Mouse (Mus musculus) liver, embryonic 15.5 days (tissue): Measurements from ENCODE around the gene Zfp981. TPM values are rescaled to one million over a fixed set of nuclear protein-coding genes. Genes with fewer than 3 reads are reported as not detected.
"Not testable (repeated sequence)": the region's sequence is repeated elsewhere in the genome, so short reads cannot be mapped to it uniquely, and the experiment has no call there.

Experiments used
- ATAC-seq: fragments of 200-750 bp; cut with Nextera tagmentation; 2 replicates; pipeline ENCODE4 v1.8.0; 2017; ENCODE audit warnings: moderate number of reproducible peaks, mild to moderate bottlenecking, moderate library complexity; ENCODE audit not compliant: insufficient read depth
- H3K27ac ChIP-seq: fragments of 300-500 bp; sonication (generic); replicated peaks from 2 replicates; pipeline ENCODE4 v1.5.1; 2015; ENCODE audit warnings: mild to moderate bottlenecking, inconsistent platforms
- H3K27me3 ChIP-seq: fragments of 300-500 bp; sonication (generic); 2 replicates; pipeline ENCODE4 v1.6.1; 2015; ENCODE audit warnings: mild to moderate bottlenecking, inconsistent platforms
- H3K36me3 ChIP-seq: fragments of 300-500 bp; sonication (generic); replicated peaks from 2 replicates; pipeline ENCODE4 v1.6.1; 2015; ENCODE audit warnings: moderate library complexity, mild to moderate bottlenecking, inconsistent platforms
- H3K4me1 ChIP-seq: fragments of 300-500 bp; sonication (generic); replicated peaks from 2 replicates; pipeline ENCODE4 v1.6.1; 2015; ENCODE audit warnings: inconsistent platforms
- H3K4me2 ChIP-seq: fragments of 300-500 bp; sonication (generic); 2 replicates; pipeline ENCODE4 v1.6.1; 2015; ENCODE audit warnings: moderate library complexity, mild to moderate bottlenecking, inconsistent platforms
- H3K4me3 ChIP-seq: fragments of 300-500 bp; sonication (generic); replicated peaks from 2 replicates; pipeline ENCODE4 v1.5.1; 2015; ENCODE audit warnings: mild to moderate bottlenecking, inconsistent platforms
- H3K9ac ChIP-seq: fragments of 300-500 bp; sonication (generic); 2 replicates; pipeline ENCODE4 v1.6.1; 2015; ENCODE audit warnings: moderate library complexity, mild to moderate bottlenecking, inconsistent platforms
- H3K9me3 ChIP-seq: fragments of 300-500 bp; sonication (generic); replicated peaks from 2 replicates; pipeline ENCODE4 v1.6.1; 2016; ENCODE audit warnings: inconsistent platforms
- WGBS: fragments of 180-500 bp; shearing (Covaris S2); methylation state at CpG from one replicate; pipeline ENCODE4 v1.1.7; 2015; ENCODE audit warnings: mixed read lengths; ENCODE audit not compliant: insufficient replicate concordance; 5-methylcytosine and 5-hydroxymethylcytosine counted together
- polyA plus RNA-seq: library from polyadenylated mRNA; unstranded; fragments of >200 nt; fragmentation: Nextera tagmentation; extraction: Ambion mirVana; gene quantifications from 2 replicates; pipeline ENCODE4 v1.2.1, GENCODE M21; 2015

Zfp981 gene
- 0.06 and 0.07 TPM in 2 replicates for polyA plus RNA-seq

GRCm38 (mm10) chr4:146501727-146502126, at the start of gene Zfp981:
Zfp981 (plus strand) TSS chr4:146502027.
- H3K27me3 ChIP-seq, H3K4me2 ChIP-seq: not testable (repeated sequence)
- 70% methylated on average over 4 of the region's 4 CpGs for WGBS

GRCm38 (mm10) chr4:146452576-146452975, 49.3 kb upstream of the Zfp981 start:
- not testable (repeated sequence) for H3K4me2 ChIP-seq, H3K27ac ChIP-seq, H3K4me1 ChIP-seq, H3K9ac ChIP-seq, H3K27me3 ChIP-seq, ATAC-seq, H3K4me3 ChIP-seq
- H3K9me3 ChIP-seq, result peaks cover 43% of the 10 kb centered on the region
- peaks cover 22% of the 10 kb centered on the region for H3K36me3 ChIP-seq
- WGBS, result 55% methylated on average over 2 of the region's 2 CpGs

More at GRCm38 (mm10) chr4:146501727-146502126, at the start of gene Zfp981:
- H3K36me3 ChIP-seq, H3K9ac ChIP-seq, H3K4me3 ChIP-seq, H3K4me1 ChIP-seq, ATAC-seq, H3K27ac ChIP-seq: not testable (repeated sequence)
- H3K9me3 ChIP-seq, result peaks cover 18% of the 10 kb centered on the region

- not testable (repeated sequence) for H3K4me1 ChIP-seq, H3K4me3 ChIP-seq, H3K27me3 ChIP-seq, H3K27ac ChIP-seq, H3K4me2 ChIP-seq, H3K9ac ChIP-seq, ATAC-seq
- H3K9me3 ChIP-seq, result peaks cover 40% of the 10 kb centered on the region
- 40% methylated on average over 1 of the region's 1 CpGs for WGBS
- peaks cover 17% of the 10 kb centered on the region for H3K36me3 ChIP-seq
Observed at GRCm38 (mm10) chr4:146454170-146454569, 47.7 kb upstream of the Zfp981 start.

- Histone ChIP-seq H3K36me3 (peaks cover 17% of the 10 kb centered on the region), H3K4me1 (no peaks in the 10 kb centered on the region), H3K27me3 (no peaks in the 10 kb centered on the region), H3K27ac (no peak overlapping the region), H3K4me3 (no peak overlapping the region), H3K9ac (no peak overlapping the region), H3K4me2 (no peak overlapping the region), H3K9me3 (peaks cover 43% of the 10 kb centered on the region)
- ATAC-seq, result peak; percentile 8; the same call in 1 of the 2 replicates
- 39% methylated on average over 2 of the region's 2 CpGs for WGBS
Observed at GRCm38 (mm10) chr4:146454896-146455295, 46.9 kb upstream of the Zfp981 start.

GRCm38 (mm10) chr4:146455321-146455721, 46.5 kb upstream of the Zfp981 start:
- H3K36me3 ChIP-seq, result peaks cover 17% of the 10 kb centered on the region
- peak; percentile 10; the same call in 1 of the 2 replicates for ATAC-seq
- H3K9me3 ChIP-seq, result peaks cover 44% of the 10 kb centered on the region
- no peaks in the 10 kb centered on the region for H3K4me1 ChIP-seq
- H3K27ac ChIP-seq, result no peak overlapping the region
- no peak overlapping the region for H3K4me3 ChIP-seq
- H3K27me3 ChIP-seq, result no peaks in the 10 kb centered on the region
- no peak overlapping the region for H3K9ac ChIP-seq
- H3K4me2 ChIP-seq, result no peak overlapping the region
- WGBS, result 75% methylated on average over 7 of the region's 7 CpGs

GRCm38 (mm10) chr4:146456061-146456726, 45.6 kb upstream of the Zfp981 start:
- Histone ChIP-seq H3K4me2 (no peak overlapping the region), H3K9ac (no peak overlapping the region), H3K27me3 (no peaks in the 10 kb centered on the region), H3K4me3 (no peak overlapping the region), H3K27ac (no peak overlapping the region), H3K4me1 (no peaks in the 10 kb centered on the region), H3K9me3 (peaks cover 47% of the 10 kb centered on the region), H3K36me3 (peaks cover 17% of the 10 kb centered on the region)
- ATAC-seq, result no peak
- WGBS, result 56% methylated on average over 4 of the region's 4 CpGs

GRCm38 (mm10) chr4:146457126-146457525, 44.7 kb upstream of the Zfp981 start:
- 44% methylated on average over 2 of the region's 2 CpGs for WGBS
- H3K9me3 ChIP-seq, result peaks cover 47% of the 10 kb centered on the region
- peaks cover 17% of the 10 kb centered on the region for H3K36me3 ChIP-seq
- H3K4me1 ChIP-seq, result no peaks in the 10 kb centered on the region
- ATAC-seq, result no peak
- H3K4me2 ChIP-seq, result no peak overlapping the region
- no peaks in the 10 kb centered on the region for H3K27me3 ChIP-seq
- H3K9ac ChIP-seq, result no peak overlapping the region
- H3K27ac ChIP-seq, result no peak overlapping the region
- no peak overlapping the region for H3K4me3 ChIP-seq

- 61% methylated on average over 1 of the region's 1 CpGs for WGBS
- Histone ChIP-seq H3K36me3 (peaks cover 17% of the 10 kb centered on the region), H3K4me2 (no peak overlapping the region), H3K27me3 (no peaks in the 10 kb centered on the region), H3K4me1 (no peaks in the 10 kb centered on the region), H3K27ac (no peak overlapping the region), H3K9me3 (peaks cover 43% of the 10 kb centered on the region), H3K4me3 (no peak overlapping the region), H3K9ac (no peak overlapping the region)
- peak; percentile 3; the same call in 1 of the 2 replicates for ATAC-seq
Observed at GRCm38 (mm10) chr4:146457720-146458119, 44.1 kb upstream of the Zfp981 start.

GRCm38 (mm10) chr4:146459822-146460221, 42.0 kb upstream of the Zfp981 start:
- H3K9ac ChIP-seq, H3K27me3 ChIP-seq, H3K27ac ChIP-seq, ATAC-seq, H3K4me3 ChIP-seq, H3K4me2 ChIP-seq, H3K4me1 ChIP-seq: not testable (repeated sequence)
- WGBS, result 58% methylated on average over 5 of the region's 5 CpGs
- Histone ChIP-seq H3K9me3 (peaks cover 32% of the 10 kb centered on the region), H3K36me3 (peaks cover 20% of the 10 kb centered on the region)

GRCm38 (mm10) chr4:146460685-146461084, 41.1 kb upstream of the Zfp981 start:
- not testable (repeated sequence) for H3K4me1 ChIP-seq, ATAC-seq, H3K27me3 ChIP-seq, H3K27ac ChIP-seq, H3K4me3 ChIP-seq, H3K4me2 ChIP-seq, H3K9ac ChIP-seq
- H3K9me3 ChIP-seq, result peaks cover 26% of the 10 kb centered on the region
- H3K36me3 ChIP-seq, result peaks cover 17% of the 10 kb centered on the region
- 65% methylated on average over 5 of the region's 5 CpGs for WGBS

- WGBS, result 76% methylated on average over 17 of the region's 19 CpGs
- not testable (repeated sequence) for ATAC-seq, H3K9ac ChIP-seq, H3K4me2 ChIP-seq, H3K27ac ChIP-seq, H3K27me3 ChIP-seq, H3K4me3 ChIP-seq, H3K9me3 ChIP-seq, H3K36me3 ChIP-seq, H3K4me1 ChIP-seq
Observed at GRCm38 (mm10) chr4:146463649-146464351, 38.0 kb upstream of the Zfp981 start.
